Mouse (Mus musculus) MEL (cell line): ENCODE measurements around the gene Nell1. TPM values are rescaled to one million over a fixed set of nuclear protein-coding genes. Genes with fewer than 3 reads are reported as not detected.

Source experiments
- DNase-seq: peaks from one replicate; pipeline ENCODE4 v3.0.0; 2011; ENCODE audit warnings: low read depth, low spot score
- H3K27ac ChIP-seq: 2 replicates; pipeline ENCODE4 v1.5.1; 2012; ENCODE audit warnings: low read depth, mild to moderate bottlenecking, control low read depth, low read length, moderate library complexity; ENCODE audit not compliant: control insufficient read depth
- H3K27me3 ChIP-seq, 2 experiments: fragments of 150-350 bp in 1 of 2; sonication (generic) in 1 of 2; 2 replicates each; pipeline ENCODE4 v1.6.1; 2012; ENCODE audit warnings: low read length in 2 of 2, mild to moderate bottlenecking in 2 of 2, improper control_type of control experiment in 1 of 2, moderate library complexity in 1 of 2; ENCODE audit not compliant: insufficient read depth in 2 of 2, control insufficient read depth in 1 of 2
- H3K36me3 ChIP-seq, 2 experiments: 2 replicates each; pipeline ENCODE4 v1.6.1; 2012 to 2014; ENCODE audit warnings: low read length in 2 of 2, improper control_type of control experiment in 1 of 2, inconsistent platforms in 1 of 2, mild to moderate bottlenecking in 1 of 2; ENCODE audit not compliant: insufficient read depth in 2 of 2, control insufficient read depth in 1 of 2
- H3K4me1 ChIP-seq, 2 experiments: fragments of 150-350 bp in 1 of 2; sonication (generic) in 1 of 2; 2 replicates each; pipeline ENCODE4 v1.6.1; 2012; ENCODE audit warnings: low read length in 2 of 2, improper control_type of control experiment in 1 of 2, mild to moderate bottlenecking in 1 of 2; ENCODE audit not compliant: insufficient read depth in 2 of 2, control insufficient read depth in 1 of 2
- H3K4me3 ChIP-seq, 2 experiments: fragments of 150-350 bp in 1 of 2; sonication (generic) in 1 of 2; 2 replicates each; pipeline ENCODE4 v1.5.1; 2012; ENCODE audit warnings: low read depth in 2 of 2, low read length in 2 of 2, mild to moderate bottlenecking in 2 of 2, moderate library complexity in 2 of 2, control low read depth in 1 of 2, improper control_type of control experiment in 1 of 2; ENCODE audit not compliant: control insufficient read depth in 1 of 2, insufficient read depth in 1 of 2
- H3K79me2 ChIP-seq: 2 replicates; pipeline ENCODE4 v1.6.1; 2012; ENCODE audit warnings: mild to moderate bottlenecking, low read length, moderate library complexity; ENCODE audit not compliant: control insufficient read depth, poor library complexity, insufficient read depth
- H3K9ac ChIP-seq: 2 replicates; pipeline ENCODE4 v1.6.1; 2012; ENCODE audit warnings: low read depth, mild to moderate bottlenecking, control low read depth, low read length, moderate library complexity; ENCODE audit not compliant: control insufficient read depth, poor library complexity, severe bottlenecking
- H3K9me3 ChIP-seq: fragments of 150-350 bp; sonication (generic); replicated peaks from 2 replicates; pipeline ENCODE4 v1.6.1; 2012; ENCODE audit warnings: mild to moderate bottlenecking, low read length, improper control_type of control experiment, moderate library complexity; ENCODE audit not compliant: insufficient read depth
- CHD2 ChIP-seq: IDR thresholded peaks from 2 replicates; pipeline ENCODE4 v1.6.1; 2011; ENCODE audit warnings: low read length, improper control_type of control experiment
- CTCF ChIP-seq, 3 experiments: IDR thresholded peaks in 2 of 3; conservative IDR thresholded peaks in 1 of 3; 2 replicates each; pipeline ENCODE4 v1.5.1; 2011 to 2012; ENCODE audit warnings: low read length in 3 of 3, low read depth in 2 of 3, mild to moderate bottlenecking in 2 of 3, improper control_type of control experiment in 1 of 3, inconsistent platforms in 1 of 3, mixed read lengths in 1 of 3, moderate library complexity in 1 of 3; ENCODE audit not compliant: control insufficient read depth in 1 of 3, insufficient read depth in 1 of 3, poor library complexity in 1 of 3, severe bottlenecking in 1 of 3
- E2F4 ChIP-seq: IDR thresholded peaks from 2 replicates; pipeline ENCODE4 v1.6.1; 2011; ENCODE audit warnings: low read depth, low read length, improper control_type of control experiment, borderline replicate concordance
- ELF1 ChIP-seq: IDR thresholded peaks from 2 replicates; pipeline ENCODE4 v1.6.1; 2014; ENCODE audit warnings: low read depth, mild to moderate bottlenecking, inconsistent platforms, low read length, improper control_type of control experiment, moderate library complexity
- EP300 ChIP-seq, 2 experiments: IDR thresholded peaks; 2 replicates each; pipeline ENCODE4 v1.6.1; 2011; ENCODE audit warnings: improper control_type of control experiment in 2 of 2, low read length in 2 of 2, low read depth in 1 of 2, mild to moderate bottlenecking in 1 of 2
- ETS1 ChIP-seq: IDR thresholded peaks from 2 replicates; pipeline ENCODE4 v1.6.1; 2012; ENCODE audit warnings: low read depth, mild to moderate bottlenecking, inconsistent platforms, low read length, improper control_type of control experiment, moderate library complexity
- GABPA ChIP-seq: IDR thresholded peaks from 2 replicates; pipeline ENCODE4 v1.6.1; 2012; ENCODE audit warnings: low read depth, mild to moderate bottlenecking, inconsistent platforms, low read length, improper control_type of control experiment, moderate library complexity
- HCFC1 ChIP-seq: IDR thresholded peaks from 2 replicates; pipeline ENCODE4 v1.6.1; 2012; ENCODE audit warnings: low read depth, mild to moderate bottlenecking, inconsistent platforms, low read length, improper control_type of control experiment, moderate library complexity
- KAT2A ChIP-seq: conservative IDR thresholded peaks from 2 replicates; pipeline ENCODE4 v1.6.1; 2012; ENCODE audit warnings: low read depth, low read length, improper control_type of control experiment, inconsistent platforms
- MEF2A ChIP-seq: IDR thresholded peaks from 2 replicates; pipeline ENCODE4 v1.6.1; 2014; ENCODE audit warnings: low read depth, mild to moderate bottlenecking, inconsistent platforms, low read length, improper control_type of control experiment; ENCODE audit not compliant: poor library complexity, insufficient replicate concordance, severe bottlenecking; ENCODE audit errors: extremely low read depth
- MXI1 ChIP-seq: IDR thresholded peaks from 2 replicates; pipeline ENCODE4 v1.6.1; 2011; ENCODE audit warnings: mild to moderate bottlenecking, low read depth, low read length, improper control_type of control experiment
- MYB ChIP-seq: IDR thresholded peaks from 2 replicates; pipeline ENCODE4 v1.6.1; 2011; ENCODE audit warnings: mild to moderate bottlenecking, low read depth, low read length, improper control_type of control experiment
- MYC ChIP-seq: IDR thresholded peaks from 2 replicates; pipeline ENCODE4 v1.6.1; 2011; ENCODE audit warnings: low read depth, mild to moderate bottlenecking, low read length, improper control_type of control experiment, moderate library complexity
- NELFE ChIP-seq: IDR thresholded peaks from 2 replicates; pipeline ENCODE4 v1.6.1; 2011; ENCODE audit warnings: low read depth, low read length, improper control_type of control experiment
- POLR2A ChIP-seq, 2 experiments: IDR thresholded peaks; 2 replicates each; pipeline ENCODE4 v1.6.1; 2011 to 2012; ENCODE audit warnings: low read length in 2 of 2, mild to moderate bottlenecking in 2 of 2, control low read depth in 1 of 2, improper control_type of control experiment in 1 of 2, low read depth in 1 of 2, moderate library complexity in 1 of 2; ENCODE audit not compliant: control insufficient read depth in 1 of 2, insufficient read depth in 1 of 2, poor library complexity in 1 of 2
- POLR2AphosphoS2 ChIP-seq: IDR thresholded peaks from 2 replicates; pipeline ENCODE4 v1.6.1; 2011; ENCODE audit warnings: low read length, improper control_type of control experiment
- POLR2AphosphoS5 ChIP-seq: IDR thresholded peaks from 2 replicates; pipeline ENCODE4 v1.6.1; 2012; ENCODE audit warnings: low read depth, borderline replicate concordance, mild to moderate bottlenecking, inconsistent platforms, low read length, moderate library complexity, mixed read lengths
- RAD21 ChIP-seq: IDR thresholded peaks from 2 replicates; pipeline ENCODE4 v1.6.1; 2011; ENCODE audit warnings: mild to moderate bottlenecking, low read depth, low read length, improper control_type of control experiment
- SMC3 ChIP-seq: IDR thresholded peaks from 2 replicates; pipeline ENCODE4 v1.6.1; 2011; ENCODE audit warnings: low read depth, low read length, improper control_type of control experiment
- TAL1 ChIP-seq: IDR thresholded peaks from 2 replicates; pipeline ENCODE4 v1.6.1; 2012; ENCODE audit warnings: mild to moderate bottlenecking, inconsistent platforms, low read length, moderate library complexity, mixed read lengths
- TBP ChIP-seq: IDR thresholded peaks from 2 replicates; pipeline ENCODE4 v1.8.0; 2011; ENCODE audit warnings: low read depth, low read length, improper control_type of control experiment
- TCF12 ChIP-seq: IDR thresholded peaks from 2 replicates; pipeline ENCODE4 v1.6.1; 2014; ENCODE audit warnings: low read depth, mild to moderate bottlenecking, inconsistent platforms, low read length, improper control_type of control experiment, moderate library complexity
- USF1 ChIP-seq: IDR thresholded peaks from 2 replicates; pipeline ENCODE4 v1.6.1; 2014; ENCODE audit warnings: low read depth, mild to moderate bottlenecking, inconsistent platforms, low read length, improper control_type of control experiment, moderate library complexity
- USF2 ChIP-seq, 2 experiments: IDR thresholded peaks; 2 replicates each; pipeline ENCODE4 v1.6.1; 2011 to 2012; ENCODE audit warnings: improper control_type of control experiment in 2 of 2, low read length in 2 of 2, borderline replicate concordance in 1 of 2, inconsistent platforms in 1 of 2, low read depth in 1 of 2, mild to moderate bottlenecking in 1 of 2; ENCODE audit not compliant: insufficient read depth in 1 of 2
- ZC3H11A ChIP-seq: IDR thresholded peaks from 2 replicates; pipeline ENCODE4 v1.6.1; 2012; ENCODE audit warnings: low read depth, mild to moderate bottlenecking, inconsistent platforms, low read length, improper control_type of control experiment
- ZMIZ1 ChIP-seq: IDR thresholded peaks from 2 replicates; pipeline ENCODE4 v1.6.1; 2012; ENCODE audit warnings: low read depth, mild to moderate bottlenecking, inconsistent platforms, low read length, improper control_type of control experiment, moderate library complexity
- ZNF384 ChIP-seq: IDR thresholded peaks from 2 replicates; pipeline ENCODE4 v1.6.1; 2012; ENCODE audit warnings: low read depth, mild to moderate bottlenecking, inconsistent platforms, low read length, improper control_type of control experiment
- polyA plus RNA-seq, 2 experiments: library from polyadenylated mRNA; stranded (reverse) in 1 of 2; unstranded in 1 of 2; fragments of >175 nt in 1 of 2; fragments of >200 nt in 1 of 2; gene quantifications; 2 replicates each; pipeline versions ENCODE4 v1.2.1 to v1.2.4; 2012; ENCODE audit warnings: low replicate concordance in 2 of 2, low read depth in 1 of 2; ENCODE audit not compliant: insufficient read length in 2 of 2, insufficient read depth in 1 of 2, missing spikeins in 1 of 2
- total RNA-seq: library from RNA; depleted of rRNA; stranded (reverse); fragments of 300-350 nt; gene quantifications from 2 replicates; pipeline ENCODE4 v1.2.3, GENCODE M21; 2012

Gene Nell1
- total and polyA plus RNA-seq, 3 experiments, result not detected

DNA sequence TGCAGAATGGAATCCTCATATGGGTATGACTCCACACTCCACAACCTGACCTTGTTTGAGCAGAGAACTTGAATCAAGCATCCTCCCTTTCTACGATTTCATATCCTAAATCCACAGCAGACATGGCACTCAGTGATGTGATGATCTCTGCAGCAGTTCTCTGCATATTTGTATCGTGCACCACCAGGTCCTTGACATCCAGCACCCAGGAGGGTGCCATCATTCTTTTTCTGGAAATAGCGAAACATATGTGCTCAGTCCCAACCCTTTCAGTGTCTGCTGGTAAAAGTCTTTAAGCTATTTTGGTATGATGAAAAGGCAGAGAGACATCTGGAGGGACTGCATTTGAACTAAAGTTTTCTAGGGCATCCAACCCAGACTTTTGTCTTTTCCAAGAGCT, 588.0 kb downstream of the Nell1 start:
- no peak for TF ChIP-seq MXI1
- TF ChIP-seq ZC3H11A, result no peak
- TF ChIP-seq TBP, result no peak
- no peak for TF ChIP-seq MEF2A
- no peak for TF ChIP-seq ZNF384
- TF ChIP-seq CHD2, result no peak
- no peak for TF ChIP-seq E2F4
- TF ChIP-seq ZMIZ1, result no peak
- no peak for TF ChIP-seq ETS1
- no peak for TF ChIP-seq NELFE
- no peak for TF ChIP-seq SMC3
- TF ChIP-seq GABPA, result no peak
- no peak for TF ChIP-seq RAD21
- no peak for TF ChIP-seq USF2 (IDR thresholded peaks at IDR 0.05; ENCODE audit: borderline replicate concordance in 1 of 2, insufficient read depth in 1 of 2, low read depth in 1 of 2, low read length in 2 of 2)
- TF ChIP-seq TCF12, result no peak
- no peak for TF ChIP-seq ELF1
- no peak for TF ChIP-seq HCFC1
- no peak for TF ChIP-seq MYC

DNA sequence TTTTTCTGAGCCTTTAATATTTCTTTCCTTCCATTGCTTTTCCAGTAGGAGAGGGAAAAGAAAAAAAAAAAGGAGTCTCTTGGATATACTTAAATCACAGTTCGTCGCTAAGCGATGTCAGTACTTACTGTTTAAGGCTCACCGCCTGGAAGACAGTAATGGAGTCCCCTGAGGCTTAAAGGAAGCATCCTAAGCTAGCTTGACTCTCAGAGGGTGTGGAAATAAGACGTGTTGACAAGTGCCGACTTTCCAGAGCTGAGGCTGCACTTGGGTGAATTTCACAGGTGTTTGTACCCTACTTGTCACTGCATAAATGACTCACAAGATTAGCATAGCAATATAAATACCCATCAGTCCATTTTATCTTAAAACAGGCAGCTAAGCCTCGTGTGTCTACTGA, 599.2 kb downstream of the Nell1 start:
- Histone ChIP-seq H3K27ac (no peak overlapping the region), H3K9me3 (no peaks in the 10 kb centered on the region), H3K9ac (no peak overlapping the region)
- TF ChIP-seq MYB (no peak), POLR2AphosphoS5 (no peak), E2F4 (no peak), EP300 (IDR thresholded peaks at IDR 0.05; ENCODE audit: low read depth in 1 of 2, low read length in 2 of 2) (no peak), MEF2A (no peak), TAL1 (no peak), CTCF (IDR thresholded peaks at IDR 0.05 in 2 of 3, conservative IDR thresholded peaks at IDR 0.05 in 1 of 3; ENCODE audit: control insufficient read depth in 1 of 3, insufficient read depth in 1 of 3, low read depth in 2 of 3, low read length in 3 of 3, poor library complexity in 1 of 3, severe bottlenecking in 1 of 3) (no peak), ZNF384 (no peak), NELFE (no peak), MXI1 (no peak), POLR2AphosphoS2 (no peak), KAT2A (no peak), USF1 (no peak), POLR2A (IDR thresholded peaks at IDR 0.05; ENCODE audit: control insufficient read depth in 1 of 2, insufficient read depth in 1 of 2, low read depth in 1 of 2, low read length in 2 of 2, poor library complexity in 1 of 2) (no peak), TBP (no peak)
- TF ChIP-seq, all 39 proteins: peak for 0
- H3K4me1 ChIP-seq, result no peaks in the 10 kb centered on the region
- H3K36me3 ChIP-seq, result no peaks in the 10 kb centered on the region
- H3K27me3 ChIP-seq, result no peaks in the 10 kb centered on the region
- no peak for DNase-seq
- H3K4me3 ChIP-seq, result no peak overlapping the region
- H3K79me2 ChIP-seq, result no peaks in the 10 kb centered on the region

More for the DNA sequence above, 588.0 kb downstream of the Nell1 start:
- no peaks in the 10 kb centered on the region for H3K79me2 ChIP-seq
- H3K36me3 ChIP-seq, result no peaks in the 10 kb centered on the region
- no peaks in the 10 kb centered on the region for H3K27me3 ChIP-seq
- DNase-seq, result no peak
- no peaks in the 10 kb centered on the region for H3K4me1 ChIP-seq
- no peak overlapping the region for H3K9ac ChIP-seq
- no peak overlapping the region for H3K27ac ChIP-seq
- no peak overlapping the region for H3K4me3 ChIP-seq
- no peaks in the 10 kb centered on the region for H3K9me3 ChIP-seq
